Mouse (Mus musculus): Measurements from ENCODE around the gene Clba1. TPM values are rescaled to one million over a fixed set of nuclear protein-coding genes. Genes with fewer than 3 reads are reported as not detected.
A peak's percentile ranks its signal among the peaks of the same experiment; 100 is the strongest.

The Clba1 gene
- total and polyA plus RNA-seq, 2 experiments from 2014 or later: 16.9 to 21.0 TPM

GRCm38 (mm10) chr12:112806044-112806443 is 2.7 kb upstream of the Clba1 start:
- WGBS: 85% methylated on average over 6 of the region's 6 CpGs
- 0 out of 2 replicates have a peak, but pooled peaks cover 4% of the 10 kb centered on the region for H3K27me3 ChIP-seq (ENCODE audit: insufficient read depth, low read length)
- no peak overlapping the region for H3K4me2 ChIP-seq (ENCODE audit: low read depth, low read length)
- H3K9me3 ChIP-seq (ENCODE audit: low read length): no peaks in the 10 kb centered on the region
- H3K27ac ChIP-seq: no peak overlapping the region
- no peaks in the 10 kb centered on the region for H3K36me3 ChIP-seq (ENCODE audit: insufficient read depth, low read length)
- ATAC-seq (no peak), DNase-seq (ENCODE audit: low spot score) (no peak)
- H3K9ac ChIP-seq (replicated peaks; ENCODE audit: low read length): no peak overlapping the region
- no peak for TF ChIP-seq CTCF (IDR thresholded peaks at IDR 0.05; ENCODE audit: low read depth)
- peaks cover 14% of the 10 kb centered on the region; the same call in 1 of the 2 replicates for H3K4me1 ChIP-seq (ENCODE audit: insufficient read depth, low read length)
- no peak overlapping the region for H3K4me3 ChIP-seq (ENCODE audit: low read length)

GRCm38 (mm10) chr12:112807796-112808195 is 941 bp upstream of the Clba1 start:
- Histone ChIP-seq H3K27me3 (ENCODE audit: insufficient read depth, low read length) (no peaks in the 10 kb centered on the region), H3K9me3 (ENCODE audit: low read length) (no peaks in the 10 kb centered on the region), H3K27ac (peak overlapping the region; percentile 83; the same call in 1 of the 2 replicates), H3K4me3 (ENCODE audit: low read length) (no peak overlapping the region), H3K4me1 (ENCODE audit: insufficient read depth, low read length) (0 out of 2 replicates have a peak, but pooled peaks cover 10% of the 10 kb centered on the region), H3K4me2 (ENCODE audit: low read depth, low read length) (peak overlapping the region; percentile 98; the same call in 1 of the 2 replicates), H3K9ac (replicated peaks; ENCODE audit: low read length) (no peak overlapping the region), H3K36me3 (ENCODE audit: insufficient read depth, low read length) (no peaks in the 10 kb centered on the region)
- 66% methylated on average over 4 of the region's 4 CpGs for WGBS
- no peak for DNase-seq (ENCODE audit: low spot score)
- ATAC-seq: no peak
- TF ChIP-seq CTCF (IDR thresholded peaks at IDR 0.05; ENCODE audit: low read depth): no peak

GRCm38 (mm10) chr12:112808212-112808586 is 538 bp upstream of the Clba1 start:
- Histone ChIP-seq H3K27ac (peak overlapping the region; percentile 83), H3K36me3 (ENCODE audit: insufficient read depth, low read length) (no peaks in the 10 kb centered on the region), H3K9me3 (ENCODE audit: low read length) (no peaks in the 10 kb centered on the region), H3K4me2 (ENCODE audit: low read depth, low read length) (peak overlapping the region; percentile 98), H3K4me1 (ENCODE audit: insufficient read depth, low read length) (0 out of 2 replicates have a peak, but pooled peaks cover 10% of the 10 kb centered on the region), H3K4me3 (ENCODE audit: low read length) (peak overlapping the region; percentile 68), H3K9ac (replicated peaks; ENCODE audit: low read length) (peak overlapping the region; percentile 70), H3K27me3 (ENCODE audit: insufficient read depth, low read length) (no peaks in the 10 kb centered on the region)
- DNase-seq (ENCODE audit: low spot score) (no peak), ATAC-seq (peak; percentile 11; the same call in 1 of the 2 replicates)
- 53% methylated on average over 5 of the region's 5 CpGs for WGBS
- TF ChIP-seq CTCF (IDR thresholded peaks at IDR 0.05; ENCODE audit: low read depth): no peak

- TF ChIP-seq CTCF (IDR thresholded peaks at IDR 0.05; ENCODE audit: low read depth): no peak
- H3K4me2 ChIP-seq (ENCODE audit: low read depth, low read length): peak overlapping the region; percentile 98
- 24% methylated on average over 8 of the region's 8 CpGs for WGBS
- no peaks in the 10 kb centered on the region for H3K27me3 ChIP-seq (ENCODE audit: insufficient read depth, low read length)
- no peaks in the 10 kb centered on the region for H3K9me3 ChIP-seq (ENCODE audit: low read length)
- ATAC-seq: no peak
- no peak for DNase-seq (ENCODE audit: low spot score)
- 0 out of 2 replicates have a peak, but pooled peaks cover 10% of the 10 kb centered on the region for H3K4me1 ChIP-seq (ENCODE audit: insufficient read depth, low read length)
- H3K36me3 ChIP-seq (ENCODE audit: insufficient read depth, low read length): peaks cover 8% of the 10 kb centered on the region; the same call in 1 of the 2 replicates
- peak overlapping the region; percentile 68 for H3K4me3 ChIP-seq (ENCODE audit: low read length)
- peak overlapping the region; percentile 83; the same call in 1 of the 2 replicates for H3K27ac ChIP-seq
- H3K9ac ChIP-seq (replicated peaks; ENCODE audit: low read length): peak overlapping the region; percentile 70
Measured at GRCm38 (mm10) chr12:112809641-112810040, 904 bp downstream of the Clba1 start.

GRCm38 (mm10) chr12:112810092-112810885 is 1.6 kb downstream of the Clba1 start:
- no peak for TF ChIP-seq CTCF (IDR thresholded peaks at IDR 0.05; ENCODE audit: low read depth)
- Histone ChIP-seq H3K4me1 (ENCODE audit: insufficient read depth, low read length) (0 out of 2 replicates have a peak, but pooled peaks cover 10% of the 10 kb centered on the region), H3K4me2 (ENCODE audit: low read depth, low read length) (peak overlapping the region; percentile 98), H3K27ac (no peak overlapping the region), H3K4me3 (ENCODE audit: low read length) (peak overlapping the region; percentile 68), H3K9me3 (ENCODE audit: low read length) (no peaks in the 10 kb centered on the region), H3K9ac (replicated peaks; ENCODE audit: low read length) (no peak overlapping the region; the same call in 1 of the 2 replicates), H3K27me3 (ENCODE audit: insufficient read depth, low read length) (no peaks in the 10 kb centered on the region), H3K36me3 (ENCODE audit: insufficient read depth, low read length) (peaks cover 13% of the 10 kb centered on the region; the same call in 1 of the 2 replicates)
- WGBS: 61% methylated on average over 19 of the region's 19 CpGs
- no peak for ATAC-seq
- DNase-seq (ENCODE audit: low spot score): no peak

GRCm38 (mm10) chr12:112813370-112813769 is 4.6 kb downstream of the Clba1 start:
- no peak overlapping the region for H3K4me2 ChIP-seq (ENCODE audit: low read depth, low read length)
- TF ChIP-seq CTCF (IDR thresholded peaks at IDR 0.05; ENCODE audit: low read depth): no peak
- peaks cover 19% of the 10 kb centered on the region; the same call in 1 of the 2 replicates for H3K36me3 ChIP-seq (ENCODE audit: insufficient read depth, low read length)
- WGBS: 87% methylated on average over 7 of the region's 7 CpGs
- H3K27ac ChIP-seq: no peak overlapping the region
- DNase-seq (ENCODE audit: low spot score): no peak
- no peak overlapping the region for H3K9ac ChIP-seq (replicated peaks; ENCODE audit: low read length)
- H3K4me1 ChIP-seq (ENCODE audit: insufficient read depth, low read length): 0 out of 2 replicates have a peak, but pooled peaks cover 10% of the 10 kb centered on the region
- no peaks in the 10 kb centered on the region for H3K27me3 ChIP-seq (ENCODE audit: insufficient read depth, low read length)
- no peak for ATAC-seq
- no peak overlapping the region for H3K4me3 ChIP-seq (ENCODE audit: low read length)
- no peaks in the 10 kb centered on the region for H3K9me3 ChIP-seq (ENCODE audit: low read length)

Data from hindbrain, postnatal 0 days (tissue).